Mouse (Mus musculus): ENCODE results near the gene Btbd8.

The Btbd8 gene

GRCm38 (mm10) chr5:107437464-107438281 lies at the start of gene Btbd8:
Gene Btbd8 (plus strand): TSS chr5:107437997.
- DNase-seq (ENCODE audit: low read depth, low spot score): peak; percentile 97

- no peak for DNase-seq (ENCODE audit: low read depth, low spot score)
Measured at GRCm38 (mm10) chr5:107389373-107389772, 48.4 kb upstream of the Btbd8 start.

DNA sequence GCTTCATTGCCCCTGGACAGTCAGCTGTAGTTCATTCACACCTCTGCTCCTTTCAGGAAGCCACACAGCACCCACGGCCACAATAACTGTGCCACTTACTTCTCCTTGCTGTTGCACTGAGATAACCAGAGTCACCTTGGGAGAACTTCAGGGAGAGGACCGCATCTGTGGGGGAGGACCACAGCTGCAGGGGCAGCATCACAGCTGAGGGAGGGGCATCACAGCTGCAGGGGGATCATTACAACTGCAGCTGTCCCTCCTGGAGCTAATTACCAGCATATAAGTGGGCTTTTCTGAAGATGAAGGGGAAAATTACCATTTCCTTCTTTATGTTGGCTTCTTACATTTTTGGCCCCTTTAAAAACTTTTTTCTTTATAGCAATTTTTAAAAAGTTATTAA lies 43.4 kb upstream of the Btbd8 start:
- DNase-seq (ENCODE audit: low read depth, low spot score): no peak

- DNase-seq (ENCODE audit: low read depth, low spot score): no peak
Measured at GRCm38 (mm10) chr5:107402436-107402835, 35.4 kb upstream of the Btbd8 start, which contains the start of gene Ephx4. Gene Ephx4 (plus strand): TSS chr5:107402736.

DNA sequence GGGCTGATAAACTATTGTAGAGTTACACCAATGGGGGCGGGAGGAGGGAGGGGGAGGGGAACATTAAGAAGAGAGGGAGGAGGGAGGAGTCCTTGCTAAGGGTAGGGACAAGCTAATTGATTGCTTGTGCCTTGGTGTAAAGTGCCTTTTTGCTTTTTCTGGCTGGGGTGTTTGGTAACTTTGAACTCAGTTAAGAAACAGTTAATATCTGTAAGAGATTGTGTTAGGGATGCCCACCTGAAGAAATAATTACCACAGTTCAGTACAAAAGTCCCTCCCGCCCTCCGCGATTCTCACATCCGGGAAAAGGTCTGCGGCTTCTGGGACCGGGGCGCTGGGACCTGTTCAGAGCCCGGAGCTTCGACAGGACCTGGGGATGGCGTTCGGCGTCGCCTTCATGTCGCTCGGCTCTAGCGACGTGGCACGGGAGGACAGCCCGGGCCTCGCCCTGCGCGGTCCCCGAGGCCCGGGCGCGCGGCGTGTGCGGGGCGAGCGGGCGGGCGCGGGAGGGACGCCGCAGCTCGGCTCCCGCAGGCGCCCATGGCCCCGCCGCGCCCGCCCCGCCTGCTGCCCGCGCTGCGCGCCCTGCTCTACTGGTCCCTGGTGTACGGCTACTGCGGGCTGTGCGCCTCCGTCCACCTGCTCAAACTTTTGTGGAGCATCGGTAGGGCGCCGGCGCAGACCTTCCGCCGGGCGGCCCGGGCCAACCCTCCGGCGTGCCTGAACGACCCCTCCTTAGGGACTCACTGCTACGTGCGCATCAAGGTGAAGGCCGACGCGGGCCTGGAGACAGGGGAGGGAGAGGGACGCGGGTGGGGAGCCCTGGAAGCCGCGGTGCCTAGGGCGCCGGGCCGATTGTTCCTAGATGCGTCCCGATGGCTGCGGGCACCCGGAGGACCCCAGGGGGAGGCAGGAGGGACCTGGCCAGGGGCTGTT lies 34.5 kb upstream of the Btbd8 start:
- peak; percentile 67 for DNase-seq (ENCODE audit: low read depth, low spot score)

- DNase-seq (ENCODE audit: low read depth, low spot score): no peak
Measured at GRCm38 (mm10) chr5:107403947-107404684, 33.7 kb upstream of the Btbd8 start.

- DNase-seq (ENCODE audit: low read depth, low spot score): no peak
Measured at GRCm38 (mm10) chr5:107405361-107405760, 32.4 kb upstream of the Btbd8 start.

DNA sequence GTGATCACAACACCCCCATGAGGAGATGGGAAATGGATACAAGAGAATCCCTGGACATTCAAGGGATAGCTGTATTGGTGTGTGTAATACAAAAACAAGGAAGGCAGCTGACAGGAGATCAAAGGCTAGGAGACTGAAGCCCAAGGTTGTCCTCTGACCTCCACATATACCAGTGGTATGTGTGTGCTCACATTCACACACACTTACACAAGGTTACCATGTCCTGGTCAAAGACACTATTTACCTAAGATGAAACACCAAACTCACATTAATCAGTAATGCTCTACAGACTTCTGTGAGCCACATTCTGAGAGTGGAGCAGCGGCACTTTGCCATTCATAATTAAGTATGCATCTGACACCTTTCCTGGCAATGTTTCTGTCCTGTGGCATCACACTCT lies 27.5 kb upstream of the Btbd8 start:
- no peak for DNase-seq (ENCODE audit: low read depth, low spot score)

GRCm38 (mm10) chr5:107411326-107411725 lies 26.5 kb upstream of the Btbd8 start:
- no peak for DNase-seq (ENCODE audit: low read depth, low spot score)

DNA sequence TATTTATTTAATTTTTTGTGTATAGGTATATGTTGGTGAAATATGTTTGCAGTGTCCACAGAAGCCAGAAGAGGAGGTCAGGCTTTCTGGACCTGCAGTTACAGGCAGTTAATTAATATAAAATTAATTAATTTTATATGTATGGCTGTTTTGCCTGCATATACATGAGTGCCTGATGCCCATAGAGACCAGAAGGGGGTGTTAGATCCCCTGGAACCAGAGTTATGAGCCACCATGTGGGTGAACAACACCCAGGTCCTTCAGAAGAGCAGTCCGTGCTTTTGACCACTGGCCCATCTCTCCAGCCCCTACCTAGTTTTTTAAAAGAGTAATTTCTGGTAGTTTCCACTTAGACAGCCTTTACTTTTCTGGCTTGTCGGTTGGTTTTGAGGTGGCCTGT lies 25.5 kb upstream of the Btbd8 start:
- DNase-seq (ENCODE audit: low read depth, low spot score): no peak

DNA sequence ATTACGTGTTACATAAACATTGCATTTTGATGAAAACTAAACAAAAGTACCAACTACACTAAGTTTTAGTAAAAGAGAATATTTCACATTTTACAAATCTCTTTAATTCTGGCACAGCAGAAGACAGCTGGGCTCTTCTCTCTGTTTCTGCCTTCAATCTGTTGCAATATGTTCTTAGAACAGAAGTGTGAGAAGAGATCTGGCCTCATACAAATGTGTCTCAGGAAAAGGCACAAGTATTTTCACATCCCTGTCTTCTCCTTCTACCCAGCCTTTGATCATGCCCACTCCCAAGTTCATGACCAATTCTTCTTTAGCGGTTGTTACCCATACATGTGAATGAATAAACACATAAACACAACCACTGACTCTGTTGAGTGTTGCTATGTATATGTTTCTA lies 22.7 kb upstream of the Btbd8 start:
- no peak for DNase-seq (ENCODE audit: low read depth, low spot score)

DNA sequence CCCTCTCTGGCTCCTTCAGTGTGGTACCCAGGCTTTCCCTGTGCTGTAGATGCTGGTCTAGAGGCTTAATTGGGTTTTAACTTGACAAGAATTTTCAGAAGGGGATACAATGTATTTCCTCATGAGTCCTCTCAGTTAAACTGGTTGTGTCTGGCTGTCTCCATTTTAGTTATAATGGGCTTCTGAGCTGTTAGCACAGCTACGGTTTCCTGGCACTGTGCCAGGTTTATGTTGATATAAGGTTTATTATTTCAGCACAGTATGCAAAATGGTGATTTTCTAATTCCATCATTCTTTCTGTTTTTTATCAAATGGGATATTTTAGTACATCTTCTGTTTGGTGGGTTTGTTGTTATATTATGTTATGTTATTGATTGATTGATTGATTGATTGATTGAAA lies 16.1 kb upstream of the Btbd8 start:
- no peak for DNase-seq (ENCODE audit: low read depth, low spot score)

DNA sequence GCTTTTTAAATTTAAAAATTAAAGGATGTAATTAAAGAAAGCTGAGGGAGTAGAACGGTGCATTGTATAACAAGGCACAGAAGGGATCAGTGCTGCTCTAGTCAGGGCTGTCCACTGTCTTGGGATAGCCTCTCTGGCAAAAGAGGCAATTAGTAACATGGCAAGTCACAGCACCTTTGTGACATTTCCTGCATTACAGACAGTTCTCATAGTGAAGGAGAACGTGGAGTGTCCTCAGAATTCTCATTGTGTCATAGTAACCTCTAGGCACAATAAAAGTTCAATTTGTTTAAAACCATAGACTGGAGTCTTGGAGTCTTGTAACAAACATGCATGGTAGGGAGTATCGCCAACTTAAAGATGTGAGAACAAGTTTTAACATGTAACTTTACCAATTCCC lies 6.5 kb upstream of the Btbd8 start, which contains the start of gene Lpcat2b:
Lpcat2b (plus strand) TSS at position 301 of the 400 bp plus-strand sequence.
- no peak for DNase-seq (ENCODE audit: low read depth, low spot score)

GRCm38 (mm10) chr5:107434001-107434400 lies 3.8 kb upstream of the Btbd8 start:
- DNase-seq (ENCODE audit: low read depth, low spot score): no peak

DNA sequence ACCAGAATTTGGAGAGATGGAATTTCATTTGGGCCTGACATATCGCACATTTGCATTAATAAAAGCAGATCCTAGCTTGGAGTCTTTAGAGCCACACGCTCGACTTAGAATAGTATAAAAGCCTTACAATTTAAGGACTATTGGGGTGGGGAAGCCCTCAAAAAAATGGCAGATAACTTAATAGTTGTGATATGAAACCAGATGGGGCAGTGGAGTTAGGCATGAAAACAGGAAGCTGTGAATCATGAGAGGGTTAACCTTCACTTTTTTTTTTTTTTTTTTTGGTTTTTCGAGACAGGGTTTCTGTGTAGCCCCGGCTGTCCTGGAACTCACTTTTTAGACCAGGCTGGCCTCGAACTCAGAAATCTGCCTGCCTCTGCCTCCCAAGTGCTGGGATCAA lies 1.6 kb upstream of the Btbd8 start:
- DNase-seq (ENCODE audit: low read depth, low spot score): no peak

- peak; percentile 9 for DNase-seq (ENCODE audit: low read depth, low spot score)
Measured at GRCm38 (mm10) chr5:107436587-107437209, 1.1 kb upstream of the Btbd8 start.

DNA sequence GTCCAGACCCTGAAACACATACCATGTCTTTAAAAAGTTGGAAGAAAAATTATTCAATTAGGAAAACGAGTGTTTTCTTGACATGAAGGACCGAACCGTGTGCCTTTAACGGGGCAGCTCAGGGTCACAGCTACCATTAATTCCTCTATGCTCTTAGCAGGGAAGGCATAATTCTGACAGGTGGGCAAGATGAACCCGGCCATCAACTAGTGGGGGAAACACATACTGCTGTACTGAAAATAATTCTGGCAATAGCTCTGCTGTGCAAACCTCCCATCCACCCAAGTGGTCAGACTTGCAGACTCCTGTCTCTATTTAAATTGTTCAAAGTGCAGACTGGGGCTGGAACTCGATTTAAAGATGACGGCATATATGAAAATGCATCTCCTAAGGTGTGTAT lies 556 bp downstream of the Btbd8 start:
- no peak for DNase-seq (ENCODE audit: low read depth, low spot score)

GRCm38 (mm10) chr5:107441881-107442280 lies 4.1 kb downstream of the Btbd8 start:
- no peak for DNase-seq (ENCODE audit: low read depth, low spot score)

- no peak for DNase-seq (ENCODE audit: low read depth, low spot score)
Measured at GRCm38 (mm10) chr5:107444251-107444650, 6.5 kb downstream of the Btbd8 start.

GRCm38 (mm10) chr5:107447977-107448376 lies 10.2 kb downstream of the Btbd8 start:
- no peak for DNase-seq (ENCODE audit: low read depth, low spot score)

GRCm38 (mm10) chr5:107448784-107449183 lies 11.0 kb downstream of the Btbd8 start:
- no peak for DNase-seq (ENCODE audit: low read depth, low spot score)
